9 mouse cellular contexts compared by ENCODE assay signal in the genomic region with DNA sequence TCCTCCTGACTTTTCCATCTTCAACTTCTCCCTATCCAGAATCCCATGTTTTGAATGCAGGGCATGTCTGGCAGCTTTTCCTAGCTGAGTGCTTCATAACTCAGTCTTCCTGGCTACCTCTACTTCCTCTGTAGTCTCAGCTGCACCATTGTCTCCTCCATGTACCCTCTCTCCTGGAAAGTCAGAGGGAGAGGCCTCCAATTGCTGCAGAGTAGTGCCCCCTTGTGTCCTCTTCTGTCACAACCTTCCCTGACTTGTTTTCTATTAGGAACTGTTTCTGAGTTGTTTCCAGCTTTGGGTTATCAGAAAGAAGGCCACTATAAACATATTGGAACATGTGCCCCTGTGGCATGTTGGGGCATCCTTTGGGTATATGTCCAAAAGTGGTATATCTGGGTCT.
DNase-seq lines count a peak whose midpoint lies in the region; ATAC-seq lines count a peak whose summit lies in the region.
"Had no signal": no experiment of that assay in that cellular context is flagged by ENCODE, and none has a peak within 500 bp of the region (broad histone marks: within the 10 kb centered on the region; RNA-seq: fewer than 3 reads in every experiment).

No protein-coding gene starts in this region.

- no peaks in the 10 kb centered on the region for H3K9me3 ChIP-seq in liver, embryonic 16.5 days (replicated peaks; ENCODE audit: control insufficient read depth, low read length)

- DNase-seq in cerebellum, adult 18-20 months, result peak; percentile 2 to 7
- DNase-seq in cerebellum, adult 9-11 months, result no peak
- DNase-seq in right cerebral cortex, adult 2 months (ENCODE audit: low spot score in 2 of 2), result peak; percentile 10 to 33
- no peak for DNase-seq in right cerebral cortex, postnatal 36 days (ENCODE audit: low spot score in 2 of 2)
- DNase-seq in thymus, postnatal 0 days (ENCODE audit: low spot score), result peak; percentile 69
- no peak for DNase-seq in urinary bladder, adult 18-20 months (ENCODE audit: low spot score in 2 of 2)

- H3K4me3 ChIP-seq in liver, embryonic 16.5 days (ENCODE audit: low read depth, low read length), result no peak overlapping the region

- no peaks in the 10 kb centered on the region for H3K36me3 ChIP-seq in liver, embryonic 16.5 days (ENCODE audit: control insufficient read depth, insufficient read depth)

- no peak overlapping the region for H3K4me2 ChIP-seq in liver, embryonic 16.5 days (ENCODE audit: low read depth, low read length)

- ATAC-seq in hematopoietic stem cell, adult 5-6 weeks (replicated peaks in 1 of 2; ENCODE audit: insufficient read depth in 1 of 2, low FRiP score in 2 of 2, low TSS enrichment in 1 of 2, low read depth in 1 of 2, poor library complexity in 2 of 2, severe bottlenecking in 2 of 2), result peak; percentile 74 to 85
- 0 out of 2 replicates have a peak, but pooled peaks have one; percentile 50 for ATAC-seq in liver, embryonic 16.5 days (ENCODE audit: low read depth)

- H3K9ac ChIP-seq in liver, embryonic 16.5 days (ENCODE audit: low read depth, low read length), result no peak overlapping the region

- no peaks in the 10 kb centered on the region for H3K4me1 ChIP-seq in liver, embryonic 16.5 days (ENCODE audit: control insufficient read depth, low read depth, low read length)

- H3K27ac ChIP-seq in liver, embryonic 16.5 days (ENCODE audit: low read length), result no peak overlapping the region

- no peaks in the 10 kb centered on the region for H3K27me3 ChIP-seq in liver, embryonic 16.5 days (ENCODE audit: control insufficient read depth, insufficient read depth, low read depth, low read length)
- H3K27me3 ChIP-seq: CH12.LX had no signal

Comparison
In these comparisons a context has a peak if more than half of its experiments do, and no peak if none do; other contexts are left out.
1. DNase-seq: peak in cerebellum, adult 18-20 months (2 of 2), right cerebral cortex, adult 2 months (2 of 2) and thymus, postnatal 0 days (single experiment); none in cerebellum, adult 9-11 months (single experiment), right cerebral cortex, postnatal 36 days (0 of 2) and urinary bladder, adult 18-20 months (0 of 2).